Mouse (Mus musculus) bone marrow, adult 2 months (tissue): Measurements from ENCODE around the gene Sufu. TPM values are rescaled to one million over a fixed set of nuclear protein-coding genes. Genes with fewer than 3 reads are reported as not detected.

Experiments
- H3K27ac ChIP-seq: fragments of 200-500 bp; 2 replicates; pipeline ENCODE4 v1.5.1; 2012; ENCODE audit warnings: low read depth, mild to moderate bottlenecking, control low read depth, inconsistent platforms, low read length; ENCODE audit not compliant: control insufficient read depth, poor library complexity, insufficient read depth
- H3K4me1 ChIP-seq: fragments of 200-500 bp; 2 replicates; pipeline ENCODE4 v1.6.1; 2011; ENCODE audit warnings: low read length; ENCODE audit not compliant: control insufficient read depth, insufficient read depth
- H3K4me3 ChIP-seq: fragments of 200-500 bp; replicated peaks from 2 replicates; pipeline ENCODE3; 2011; ENCODE audit warnings: mild to moderate bottlenecking, low read depth, low read length, control low read depth; ENCODE audit not compliant: control insufficient read depth
- CTCF ChIP-seq: fragments of 200-500 bp; IDR thresholded peaks from 2 replicates; pipeline ENCODE4 v1.5.1; 2011; ENCODE audit warnings: low read length, control low read depth; ENCODE audit not compliant: control insufficient read depth, insufficient read depth
- POLR2A ChIP-seq: fragments of 200-500 bp; IDR thresholded peaks from 2 replicates; pipeline ENCODE4 v1.6.1; 2011; ENCODE audit warnings: low read depth, mild to moderate bottlenecking, control low read depth, low read length, borderline replicate concordance; ENCODE audit not compliant: control insufficient read depth
- WGBS: fragments of 180-500 bp; shearing (Covaris S2); methylation state at CpG from one replicate; pipeline ENCODE4 v1.1.7; 2018; 5-methylcytosine and 5-hydroxymethylcytosine counted together
- polyA plus RNA-seq: library from polyadenylated mRNA; stranded (reverse); fragments of >200 nt; gene quantifications from 2 replicates; pipeline ENCODE4 v1.2.4, GENCODE M21; 2011; ENCODE audit warnings: low replicate concordance; ENCODE audit not compliant: missing spikeins, insufficient read depth, insufficient read length

The Sufu gene
- polyA plus RNA-seq, 1 experiment: 5.3 TPM

GRCm38 (mm10) chr19:46447110-46447509 is 50.4 kb downstream of the Sufu start:
- no peak overlapping the region for H3K27ac ChIP-seq
- peaks cover 1% of the 10 kb centered on the region; the same call in 1 of the 2 replicates for H3K4me1 ChIP-seq
- TF ChIP-seq CTCF (no peak), POLR2A (no peak)
- 57% methylated on average over 7 of the region's 7 CpGs for WGBS
- no peak overlapping the region for H3K4me3 ChIP-seq

GRCm38 (mm10) chr19:46447911-46448310 is 51.2 kb downstream of the Sufu start:
- H3K4me3 ChIP-seq: no peak overlapping the region
- TF ChIP-seq CTCF (no peak), POLR2A (no peak)
- WGBS: 30% methylated on average over 6 of the region's 6 CpGs
- H3K4me1 ChIP-seq: peaks cover 1% of the 10 kb centered on the region; the same call in 1 of the 2 replicates
- H3K27ac ChIP-seq: no peak overlapping the region

GRCm38 (mm10) chr19:46449261-46450005 is 52.7 kb downstream of the Sufu start:
- H3K27ac ChIP-seq: no peak overlapping the region
- TF ChIP-seq POLR2A (no peak), CTCF (no peak)
- no peak overlapping the region for H3K4me3 ChIP-seq
- H3K4me1 ChIP-seq: peaks cover 3% of the 10 kb centered on the region; the same call in 1 of the 2 replicates
- 87% methylated on average over 7 of the region's 7 CpGs for WGBS

- Histone ChIP-seq H3K4me3 (no peak overlapping the region), H3K27ac (no peak overlapping the region), H3K4me1 (peaks cover 13% of the 10 kb centered on the region)
- peak; percentile 80 for TF ChIP-seq CTCF
- no peak for TF ChIP-seq POLR2A
- WGBS: 34% methylated on average over 10 of the region's 10 CpGs
These were observed 55.5 kb downstream of the Sufu start for GRCm38 (mm10) chr19:46452052-46452827.

GRCm38 (mm10) chr19:46452916-46453315 is 56.2 kb downstream of the Sufu start:
- Histone ChIP-seq H3K27ac (no peak overlapping the region), H3K4me1 (peaks cover 13% of the 10 kb centered on the region), H3K4me3 (no peak overlapping the region)
- TF ChIP-seq POLR2A (no peak), CTCF (no peak)
- WGBS: 85% methylated on average over 9 of the region's 9 CpGs

GRCm38 (mm10) chr19:46454126-46454880 is 57.6 kb downstream of the Sufu start:
- whole genome bisulfite sequencing: 33% methylated on average over 20 of the region's 20 CpGs
- peak overlapping the region; percentile 37 for H3K4me3 ChIP-seq
- no peak for TF ChIP-seq CTCF
- H3K27ac ChIP-seq: peak overlapping the region; percentile 76
- H3K4me1 ChIP-seq: peaks cover 12% of the 10 kb centered on the region

GRCm38 (mm10) chr19:46455032-46455431 is 58.3 kb downstream of the Sufu start:
- no peak for TF ChIP-seq POLR2A
- H3K4me1 ChIP-seq: peaks cover 12% of the 10 kb centered on the region
- WGBS: 0% methylated on average over 1 of the region's 1 CpGs
- peak overlapping the region; percentile 37 for H3K4me3 ChIP-seq
- H3K27ac ChIP-seq: peak overlapping the region; percentile 76

- WGBS: 57% methylated on average over 8 of the region's 8 CpGs
- Histone ChIP-seq H3K4me3 (no peak overlapping the region), H3K4me1 (peaks cover 12% of the 10 kb centered on the region), H3K27ac (peak overlapping the region; percentile 76)
- TF ChIP-seq CTCF (no peak), POLR2A (no peak)
These were observed 58.9 kb downstream of the Sufu start for GRCm38 (mm10) chr19:46455556-46455955.
